Mouse (Mus musculus) CD4-positive helper T cell, adult 2 months (primary cell): ENCODE results near the gene Il1rapl1.

Source experiments
- DNase-seq: peaks from one replicate; pipeline ENCODE4 v3.0.0-alpha.2; 2012; ENCODE audit warnings: low read depth, missing footprints, low spot score

Gene Il1rapl1

DNA sequence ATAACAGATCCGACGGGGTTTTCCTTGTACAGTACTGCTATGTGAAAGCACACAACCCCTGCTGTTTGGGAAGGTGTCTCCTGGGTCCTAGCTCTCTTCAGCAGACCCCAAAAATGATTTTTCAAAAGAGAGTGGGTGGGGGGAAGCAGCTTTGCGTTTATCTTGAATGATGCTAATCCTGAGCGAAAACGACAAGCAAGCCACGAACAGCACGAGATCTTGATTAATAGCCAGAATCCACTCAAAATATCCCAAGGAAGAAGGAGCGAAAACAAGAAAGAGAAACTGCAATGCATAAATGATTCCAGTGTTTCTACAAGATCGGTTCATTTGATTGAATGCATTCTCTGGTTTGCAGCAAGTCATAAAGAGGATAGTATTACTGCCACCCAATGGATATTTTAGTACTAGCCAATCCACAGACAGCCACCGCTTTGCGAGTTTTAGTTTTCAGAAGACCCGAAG lies at the start of gene Il1rapl1:
Il1rapl1 (minus strand) TSS at position 37 of the 465 bp plus-strand sequence.
- DNase-seq = no peak

DNA sequence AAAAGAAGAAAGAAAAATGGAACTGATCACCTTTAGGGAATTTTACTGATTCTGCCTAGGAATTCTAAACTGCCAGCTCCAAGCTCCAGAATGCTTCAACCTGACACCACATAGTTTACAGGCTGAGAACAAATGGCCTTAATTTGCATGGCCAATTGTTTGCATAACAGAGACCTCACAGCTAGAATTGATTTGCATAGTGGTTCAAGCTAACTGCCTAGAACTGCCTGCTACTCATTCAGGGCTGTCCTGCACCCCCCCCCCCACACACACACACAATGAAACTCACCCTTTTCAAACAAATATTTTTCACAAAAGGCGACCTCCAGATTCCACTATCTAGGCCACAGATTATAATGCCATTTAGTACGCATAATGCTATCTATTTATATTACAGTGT lies 42.6 kb upstream of the Il1rapl1 start:
- DNase-seq = no peak

DNA sequence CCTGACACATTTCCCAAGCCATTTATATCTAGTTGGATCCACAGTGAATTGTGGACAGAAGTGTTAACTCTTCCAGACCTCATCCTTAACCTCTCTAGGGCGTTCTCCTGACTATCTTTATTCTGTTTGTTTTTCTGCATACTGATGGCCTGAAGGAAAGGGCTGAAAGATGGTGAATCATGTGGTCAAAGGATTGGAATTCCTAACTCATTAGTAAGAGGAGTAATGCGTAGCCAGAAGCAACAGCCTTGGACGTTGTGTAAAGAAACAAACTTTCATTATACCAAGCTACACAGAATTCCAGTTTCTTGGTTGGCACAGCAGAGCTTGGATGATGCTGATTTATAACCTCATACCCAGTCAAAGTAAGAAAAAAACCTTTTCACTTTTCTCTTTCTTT lies 10.2 kb upstream of the Il1rapl1 start:
- no peak for DNase-seq

DNA sequence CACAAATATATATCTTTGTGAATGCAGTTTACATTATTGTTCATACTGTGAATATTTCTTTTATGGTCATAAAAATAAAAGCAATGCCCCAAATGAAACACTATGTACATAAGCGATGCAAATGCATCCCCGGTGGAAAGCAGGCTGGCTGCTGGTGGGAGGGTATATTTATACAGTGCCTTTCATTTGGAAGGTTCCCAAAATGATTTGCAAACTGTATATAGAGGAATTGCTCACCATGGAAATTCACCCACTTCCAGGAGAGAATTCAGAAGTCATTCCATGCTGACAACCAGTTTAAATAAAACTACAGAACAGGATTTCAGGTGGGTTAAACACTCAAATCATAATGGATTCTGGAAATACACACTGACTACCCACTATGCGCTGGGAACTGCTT lies 4.6 kb upstream of the Il1rapl1 start:
- no peak for DNase-seq

DNA sequence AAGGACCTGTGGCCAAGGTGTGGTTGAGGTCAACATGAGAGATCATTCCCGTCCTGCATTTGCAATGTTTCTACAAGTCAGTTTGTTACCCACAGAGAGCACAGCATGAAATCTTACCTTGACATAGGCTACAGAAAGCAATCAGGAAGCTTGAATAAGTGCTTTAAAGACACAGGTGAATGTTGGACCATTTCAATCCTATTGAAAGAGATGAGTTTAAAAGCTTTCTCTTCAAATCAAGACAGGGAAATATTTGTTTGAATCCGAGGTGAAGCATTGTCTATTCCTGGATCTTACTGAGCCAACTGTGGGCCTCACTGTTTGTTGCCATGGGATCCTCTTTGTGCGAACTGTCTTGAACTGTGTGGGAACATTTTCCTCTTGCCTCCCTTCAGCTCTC lies 2.4 kb upstream of the Il1rapl1 start:
- DNase-seq = no peak

DNA sequence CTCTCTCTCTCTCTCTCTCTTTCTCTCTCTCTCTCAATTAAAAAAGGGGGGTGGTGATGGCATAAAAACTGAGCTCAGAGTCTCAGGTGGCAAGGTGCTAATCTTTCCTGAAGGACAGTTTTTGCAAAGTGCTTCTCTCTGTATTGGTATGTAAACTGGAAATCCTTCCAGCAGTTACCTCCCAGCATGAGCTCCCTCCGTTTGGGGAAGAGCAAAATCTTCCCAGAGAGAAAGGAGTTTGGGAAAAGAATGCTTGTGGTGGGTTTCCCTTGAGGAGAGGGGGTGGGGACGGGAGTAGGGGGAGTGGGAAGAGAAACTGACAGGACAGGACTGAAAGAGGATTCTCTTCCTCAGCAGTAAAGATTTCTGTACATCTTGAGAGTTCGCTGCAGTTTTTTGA lies 881 bp upstream of the Il1rapl1 start:
- no peak for DNase-seq

DNA sequence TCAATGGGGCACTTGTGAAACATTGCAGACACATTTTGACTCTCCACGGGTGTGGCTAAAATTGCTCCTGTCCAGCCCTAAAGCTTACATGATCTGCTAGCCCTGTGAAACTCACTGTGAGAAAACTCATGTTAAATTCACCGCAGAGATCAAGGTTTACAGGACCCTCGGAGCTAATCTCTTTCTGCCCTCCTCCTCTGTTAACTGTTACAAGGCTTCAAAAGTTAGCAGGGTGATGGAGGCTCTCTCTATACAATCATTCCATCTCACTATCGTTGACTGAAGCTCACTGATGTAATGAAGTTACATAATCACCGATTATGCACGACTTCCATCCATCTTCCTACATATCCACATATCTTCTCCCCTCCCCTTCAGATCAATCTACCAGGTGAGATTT lies 1.9 kb downstream of the Il1rapl1 start:
- DNase-seq = no peak

DNA sequence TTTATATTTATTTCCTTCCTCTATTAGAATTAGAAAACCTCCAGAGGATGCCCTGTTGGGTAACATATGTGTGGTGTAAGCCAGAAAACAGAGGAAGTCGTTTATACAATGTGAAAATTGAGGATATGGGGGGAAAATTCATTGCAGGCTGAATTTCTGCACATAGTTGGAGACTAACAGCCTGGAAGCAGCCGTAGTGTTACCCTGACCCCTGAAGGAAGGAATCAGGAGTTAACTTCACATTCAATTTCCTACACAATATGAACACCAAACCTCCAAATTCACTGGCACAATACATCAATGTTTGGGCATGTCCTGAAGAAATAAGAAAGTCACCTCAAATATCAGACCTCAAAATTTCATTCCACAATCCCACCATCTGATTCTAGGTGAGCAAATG lies 3.2 kb downstream of the Il1rapl1 start:
- no peak for DNase-seq

DNA sequence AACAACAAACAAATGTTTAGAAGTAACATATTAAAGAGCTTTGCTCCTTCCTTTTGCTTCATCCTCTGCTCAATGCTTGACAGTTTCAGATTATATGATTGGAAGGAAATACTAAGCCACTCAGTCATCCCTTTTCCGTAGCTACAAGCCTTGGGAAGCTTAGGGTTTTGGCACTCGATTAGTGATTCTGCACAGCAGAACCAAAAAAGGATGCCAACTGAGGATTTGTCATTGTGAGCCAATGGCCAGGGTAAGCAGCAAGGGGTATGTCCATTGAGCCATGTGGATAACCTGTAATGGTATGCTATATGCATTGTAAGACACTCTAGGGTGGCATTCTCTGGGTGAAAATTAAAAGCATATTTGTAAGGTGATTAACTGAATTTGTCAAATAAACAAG lies 5.7 kb downstream of the Il1rapl1 start:
- DNase-seq = no peak

DNA sequence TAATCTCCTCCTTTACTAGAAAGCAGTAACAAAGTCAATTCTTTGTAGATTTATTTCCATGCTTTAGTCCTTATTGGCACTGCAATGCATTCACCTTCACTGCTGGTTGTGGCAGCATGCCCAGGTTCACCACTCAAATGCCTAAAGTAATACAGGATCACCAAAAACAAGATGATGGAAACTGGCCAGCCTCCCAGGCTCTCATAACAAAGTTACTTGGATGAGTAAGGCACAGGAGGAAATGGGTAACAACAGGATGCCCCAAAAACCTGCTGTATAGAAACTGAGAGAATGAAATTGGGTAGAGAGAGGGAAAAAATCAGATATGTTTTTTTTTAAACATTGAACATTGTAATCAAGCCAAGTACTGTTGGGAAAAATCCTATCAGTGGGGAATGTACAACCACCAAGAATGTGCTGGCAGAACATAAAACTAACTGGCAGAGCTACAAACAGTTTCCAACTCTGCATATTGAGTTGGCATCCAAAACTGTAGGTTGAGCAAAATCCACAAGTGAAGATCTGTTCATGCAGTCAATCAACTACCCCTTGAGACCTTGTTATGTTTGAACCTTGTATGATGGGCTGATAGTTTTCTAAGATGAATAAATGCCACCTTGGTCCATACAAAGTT lies 21.4 kb downstream of the Il1rapl1 start:
- DNase-seq = no peak

DNA sequence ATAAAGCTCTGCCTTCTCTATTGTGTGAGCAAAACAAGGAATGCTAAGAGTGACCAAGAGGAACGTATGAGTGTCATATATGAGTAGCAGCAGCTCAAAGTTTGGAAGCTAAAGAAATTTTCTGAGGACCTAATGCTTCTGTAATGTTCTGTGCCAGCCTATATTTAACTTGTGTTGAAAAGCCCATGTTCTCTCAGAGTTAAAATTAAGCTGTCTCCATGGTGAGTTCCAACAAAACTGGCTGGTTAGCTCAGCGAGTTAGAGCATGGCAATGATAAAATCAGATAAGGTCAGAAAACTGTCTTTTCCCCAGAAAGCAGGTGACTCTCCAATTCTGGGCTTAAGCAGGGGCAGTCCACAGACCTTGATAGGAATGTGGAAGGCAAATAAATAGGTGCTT lies 25.6 kb downstream of the Il1rapl1 start:
- DNase-seq = no peak

DNA sequence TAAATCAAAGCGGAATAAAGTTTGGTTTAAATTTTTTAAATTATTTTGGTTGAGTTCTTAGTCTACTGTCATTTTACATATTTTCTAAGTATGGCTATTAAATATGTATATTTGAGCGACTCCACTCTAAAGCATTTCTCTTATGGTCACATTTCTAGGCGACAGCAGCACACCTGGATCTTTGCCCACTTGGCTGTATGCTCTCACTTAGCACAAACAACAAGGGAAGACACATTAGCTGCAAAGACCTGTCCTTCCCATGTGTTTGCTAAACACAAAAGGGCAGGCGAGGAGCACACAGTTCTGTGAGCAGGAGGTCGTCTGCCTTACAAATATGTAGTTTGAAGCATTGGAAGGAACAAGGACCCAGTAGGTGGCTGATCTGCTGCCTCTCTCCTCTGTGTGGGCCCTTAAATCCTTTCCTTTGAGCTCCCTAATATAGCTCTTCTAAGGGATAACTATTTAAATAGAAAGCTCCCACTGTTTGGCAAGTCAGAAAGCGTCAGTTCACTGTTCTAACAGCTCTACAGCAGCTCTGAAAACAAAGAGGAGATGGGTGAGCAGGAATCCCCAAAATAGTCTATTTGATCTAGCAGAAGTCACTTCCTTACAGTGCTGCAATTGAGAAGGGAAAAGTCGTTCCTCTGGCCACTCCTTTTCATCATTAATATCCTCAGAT lies 42.6 kb downstream of the Il1rapl1 start:
- no peak for DNase-seq

DNA sequence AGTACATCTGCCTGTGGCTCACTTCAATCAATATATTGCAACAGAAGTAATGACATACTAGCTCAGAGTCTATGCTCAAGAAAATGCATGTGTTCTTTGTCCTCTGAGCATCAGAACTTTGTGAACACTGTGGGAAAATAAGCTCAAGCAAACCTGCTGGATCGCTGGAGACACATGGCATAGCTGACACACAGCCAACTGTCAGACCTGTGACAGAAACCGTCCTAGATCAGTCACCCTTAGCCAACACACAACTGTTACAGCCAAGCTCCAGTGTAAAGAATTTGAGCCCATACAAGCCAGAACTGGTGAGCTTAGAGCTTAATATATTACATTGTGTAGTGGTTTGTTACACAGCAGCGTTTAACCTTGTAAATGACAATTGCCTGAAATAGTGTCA lies 45.1 kb downstream of the Il1rapl1 start:
- DNase-seq = no peak

DNA sequence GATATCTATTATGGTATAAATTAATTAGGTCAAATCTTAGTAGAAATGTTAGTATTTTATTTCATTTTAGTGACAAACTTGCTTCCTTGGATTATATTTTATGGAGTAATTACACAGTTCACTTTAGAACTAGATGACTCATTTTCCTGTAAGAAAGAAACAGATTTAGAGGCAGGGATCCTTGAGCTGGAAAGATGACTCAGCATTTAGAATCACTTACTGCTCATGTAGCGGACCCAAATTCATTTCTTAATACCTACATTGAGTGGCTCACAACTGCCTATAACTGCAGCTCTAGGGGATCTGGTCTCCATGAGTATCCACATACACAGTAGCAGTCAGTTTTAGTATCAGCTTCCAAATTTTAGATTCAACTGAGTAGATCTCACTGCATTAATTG lies 71.9 kb downstream of the Il1rapl1 start:
- no peak for DNase-seq

DNA sequence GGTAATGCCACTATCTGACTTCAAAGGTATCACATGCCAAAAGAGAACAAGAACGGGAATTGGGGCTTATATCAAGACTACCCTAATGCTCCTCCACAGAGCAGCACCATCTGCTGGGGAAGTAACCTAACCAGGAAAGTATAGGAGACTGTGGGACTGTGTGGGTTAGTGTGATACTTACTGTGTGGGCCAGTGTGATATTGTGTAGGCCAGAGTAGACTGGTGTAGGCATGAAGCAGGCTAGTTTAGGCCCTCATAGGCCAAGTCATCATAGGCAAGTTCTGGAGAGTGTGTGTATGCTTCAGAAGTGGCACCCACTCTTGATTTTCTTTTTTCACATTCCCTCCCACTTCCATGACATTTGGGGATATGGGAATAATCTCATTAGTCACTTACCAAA lies 76.5 kb downstream of the Il1rapl1 start:
- no peak for DNase-seq

DNA sequence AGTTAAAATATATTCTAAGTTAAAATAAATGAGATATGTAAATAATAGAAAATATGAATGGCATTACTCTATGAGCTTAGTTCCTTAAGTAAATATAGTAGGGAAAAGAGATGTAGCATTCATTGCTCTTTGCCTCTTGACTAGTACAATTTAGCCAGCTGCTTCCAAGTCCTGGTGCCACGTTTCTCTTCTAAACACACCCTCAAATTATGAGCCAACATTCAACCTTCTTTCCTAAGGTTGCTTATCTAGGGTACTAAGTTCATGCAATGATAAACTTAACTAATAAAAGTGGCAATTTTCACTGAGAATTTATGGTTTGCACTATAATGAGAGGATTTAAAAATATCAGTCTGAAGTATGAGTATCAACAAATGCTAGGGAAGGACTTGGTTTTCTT lies 218.3 kb downstream of the Il1rapl1 start:
- no peak for DNase-seq

DNA sequence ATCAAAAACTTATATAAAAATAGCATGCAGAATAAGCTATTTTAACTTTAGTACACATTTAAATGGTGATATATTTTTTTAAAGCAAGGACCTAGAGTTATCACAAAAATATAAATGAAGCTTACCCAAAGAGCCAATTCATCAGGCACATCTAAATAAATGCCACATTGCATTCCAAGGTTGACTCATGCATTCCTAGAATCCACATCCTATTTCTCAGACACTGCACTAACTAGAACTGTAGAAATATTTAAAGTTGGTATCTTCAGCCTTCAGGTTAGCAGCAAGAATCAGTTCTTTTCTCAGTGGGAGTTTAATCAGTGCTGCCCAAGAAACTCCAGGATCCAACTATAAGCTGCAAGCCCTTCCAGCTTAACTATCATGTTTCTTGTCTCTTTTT lies 223.5 kb downstream of the Il1rapl1 start:
- DNase-seq = no peak

DNA sequence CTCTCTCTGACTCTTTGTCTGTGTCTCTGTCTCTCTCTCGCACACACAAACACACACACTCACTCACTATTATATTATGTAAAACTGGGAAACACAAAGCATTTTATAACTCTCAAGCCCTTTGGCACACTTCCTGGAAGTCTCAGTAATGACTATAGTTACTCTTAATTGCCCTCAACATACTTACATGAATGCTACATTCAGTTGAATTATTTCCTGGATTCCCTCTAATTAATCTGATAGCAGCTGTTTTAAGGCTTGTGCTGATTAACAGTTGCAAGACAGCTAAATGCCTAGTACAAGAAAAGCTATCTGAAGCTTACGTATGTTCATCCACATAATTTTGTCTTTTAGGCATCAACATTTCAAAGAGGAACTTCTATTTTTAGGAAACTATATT lies 261.3 kb downstream of the Il1rapl1 start:
- no peak for DNase-seq

DNA sequence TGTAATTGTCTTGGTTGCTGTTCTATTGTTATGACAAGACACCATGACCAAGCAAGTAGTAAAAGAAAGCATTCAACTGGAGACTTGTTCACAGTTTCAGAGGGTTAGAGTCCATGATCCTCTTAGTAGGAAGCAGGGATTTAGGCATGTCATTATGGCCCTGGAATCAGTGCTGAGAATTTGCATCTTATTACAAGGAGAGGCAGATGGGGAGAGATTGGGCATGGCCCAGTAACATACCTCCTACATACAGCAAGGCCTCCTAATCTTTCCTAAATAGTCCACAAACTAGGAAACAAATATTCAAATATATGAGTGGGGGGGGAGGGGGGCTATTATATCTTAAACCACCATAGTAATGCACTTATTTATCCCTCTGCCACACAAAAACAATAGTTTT lies 301.6 kb downstream of the Il1rapl1 start:
- DNase-seq = no peak

DNA sequence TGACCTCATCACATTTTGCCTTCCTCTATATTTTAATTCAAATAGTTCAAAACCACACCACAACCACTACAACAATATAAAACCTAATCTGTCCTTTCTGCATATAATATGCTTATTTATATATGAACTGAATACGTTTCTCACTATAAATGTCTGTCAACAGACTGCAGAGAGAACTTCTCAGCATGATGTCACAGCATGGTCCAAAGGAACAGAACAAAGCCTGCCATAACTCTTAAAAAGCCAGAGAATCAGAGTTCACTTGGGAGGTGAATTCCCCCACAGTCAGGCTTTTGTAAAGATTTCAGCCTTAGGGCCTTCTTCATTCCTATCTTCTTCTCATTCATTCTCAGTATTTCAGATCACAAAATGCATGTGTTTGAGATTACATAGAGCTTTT lies 307.7 kb downstream of the Il1rapl1 start:
- no peak for DNase-seq

DNA sequence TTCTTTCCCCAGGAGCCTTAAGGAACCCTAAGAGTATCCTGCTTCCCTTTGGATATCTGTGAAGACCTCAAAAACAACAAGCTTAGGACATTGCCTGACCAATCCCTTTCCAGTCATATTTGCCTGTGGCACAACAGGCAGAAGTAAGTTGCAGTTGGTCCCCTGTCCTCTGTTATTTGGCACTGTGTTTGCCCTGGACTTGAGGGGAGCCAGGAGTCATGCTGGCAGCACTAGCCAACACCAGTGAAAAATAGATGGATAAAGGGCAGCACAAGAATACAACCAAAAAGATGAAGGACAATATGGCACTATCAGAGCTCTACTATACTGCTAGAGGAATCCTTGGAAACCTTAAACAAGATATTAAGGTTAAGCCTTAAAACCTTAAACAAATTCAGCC lies 322.4 kb downstream of the Il1rapl1 start:
- no peak for DNase-seq

DNA sequence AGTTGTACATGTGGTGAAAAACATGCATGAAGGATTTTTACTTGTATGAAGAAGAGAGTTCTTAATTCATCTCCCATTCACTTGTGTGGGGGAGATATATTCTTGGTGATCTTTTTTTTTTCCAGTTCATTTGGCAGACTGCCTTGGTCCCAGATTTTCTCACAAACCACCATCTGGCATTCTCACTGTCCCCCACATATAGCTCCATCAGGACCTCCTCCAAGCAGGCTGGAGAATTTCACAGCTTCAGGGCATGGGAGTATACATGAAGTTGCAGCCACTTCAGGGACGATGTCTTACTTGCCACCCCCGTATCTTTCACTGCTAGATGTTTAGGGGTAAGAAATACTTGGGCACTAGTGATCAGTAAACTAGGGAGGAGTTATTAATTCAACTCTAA lies 404.9 kb downstream of the Il1rapl1 start:
- DNase-seq = no peak

DNA sequence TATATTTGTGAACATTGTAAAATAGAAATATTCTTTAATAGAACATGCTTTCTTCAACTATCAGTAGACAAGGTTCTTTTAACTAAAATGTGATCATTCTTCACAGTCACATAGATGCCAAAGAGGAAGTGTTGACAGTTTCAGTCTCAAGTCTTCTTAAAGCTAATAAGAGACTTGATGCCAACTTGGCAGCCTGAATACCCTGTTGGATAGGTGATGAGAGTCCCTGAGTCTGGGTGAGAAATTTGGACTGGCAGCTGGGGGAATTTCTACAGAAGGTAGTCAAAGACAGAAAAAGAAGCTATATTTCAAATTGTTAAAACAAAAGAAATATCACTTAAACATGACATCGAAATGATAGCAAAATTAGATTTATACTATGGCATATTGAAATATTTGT lies 451.6 kb downstream of the Il1rapl1 start:
- DNase-seq = no peak

DNA sequence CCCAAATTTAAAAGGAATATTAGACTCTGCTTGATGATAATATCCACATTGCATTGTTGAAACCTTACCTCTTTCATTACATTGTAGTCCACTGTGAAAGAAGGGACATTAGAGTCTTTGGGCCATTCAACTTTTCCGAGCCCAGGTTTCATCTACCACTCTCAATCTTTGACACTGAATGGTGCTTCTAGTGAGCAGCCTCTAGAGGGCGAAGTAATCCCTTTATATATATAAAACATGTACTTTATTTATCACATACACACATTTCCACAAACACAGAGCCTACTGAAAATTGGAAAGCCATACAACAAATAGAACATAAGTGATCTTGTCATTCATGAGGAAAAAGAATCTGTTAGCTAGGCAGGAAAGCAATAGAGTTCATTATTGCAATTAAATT lies 459.8 kb downstream of the Il1rapl1 start:
- no peak for DNase-seq
